Comparison of ENCODE assay signal across 12 mouse cellular contexts in genomic region chr16:21701611-21702313, GRCm38 (mm10). TPM values are rescaled to one million over a fixed set of nuclear protein-coding genes. Genes with fewer than 3 reads are reported as not detected.
DNase-seq lines count a peak whose midpoint lies in the region; ATAC-seq lines count a peak whose summit lies in the region.
"Had no signal": no experiment of that assay in that cellular context is flagged by ENCODE, and none has a peak within 500 bp of the region (broad histone marks: within the 10 kb centered on the region; RNA-seq: fewer than 3 reads in every experiment).

No protein-coding gene starts in this region.

- 19% methylated on average over 10 of the region's 10 CpGs for WGBS in forebrain, embryonic 16.5 days
- 9% methylated on average over 9 of the region's 10 CpGs for WGBS in midbrain, embryonic 12.5 days

- H3K4me2 ChIP-seq in forebrain, embryonic 16.5 days (ENCODE audit: low read length): peak overlapping the region; percentile 20; the same call in 1 of the 2 replicates
- peak overlapping the region; percentile 43 for H3K4me2 ChIP-seq in midbrain, embryonic 12.5 days (replicated peaks)

- intact Hi-C loops in heart, postnatal 14 days (cut with DNase I): no loop called here

- H3K9me3 ChIP-seq in forebrain, embryonic 16.5 days (ENCODE audit: control insufficient read depth, low read length): no peaks in the 10 kb centered on the region
- peaks cover 10% of the 10 kb centered on the region; the same call in 1 of the 2 replicates for H3K9me3 ChIP-seq in midbrain, embryonic 12.5 days

- no peaks in the 10 kb centered on the region for H3K36me3 ChIP-seq in forebrain, embryonic 16.5 days (ENCODE audit: control insufficient read depth, insufficient read depth)
- H3K36me3 ChIP-seq in midbrain, embryonic 12.5 days: no peaks in the 10 kb centered on the region

- H3K4me3 ChIP-seq in forebrain, embryonic 16.5 days (replicated peaks; ENCODE audit: low read length): no peak overlapping the region; the same call in 1 of the 2 replicates
- 0 out of 2 replicates have a peak overlapping the region, but pooled peaks have one; percentile 1 for H3K4me3 ChIP-seq in midbrain, embryonic 12.5 days
- H3K4me3 ChIP-seq: megakaryocyte, embryonic 14.5 days had no signal

- ATAC-seq in forebrain, embryonic 16.5 days: peak; percentile 38; the same call in 1 of the 2 replicates
- ATAC-seq in midbrain, embryonic 12.5 days (ENCODE audit: low FRiP score, low read depth): peak; percentile 86
- ATAC-seq in inflammation-experienced regulatory T-cells, adult 6 months: no peak
- ATAC-seq in CD4-positive, CD25-positive, alpha-beta regulatory T cell, adult 4 months: no peak

- peaks cover 3% of the 10 kb centered on the region; the same call in 1 of the 2 replicates for H3K4me1 ChIP-seq in forebrain, embryonic 16.5 days (replicated peaks; ENCODE audit: control insufficient read depth, insufficient read depth, low read length)
- H3K4me1 ChIP-seq in midbrain, embryonic 12.5 days: peaks cover 16% of the 10 kb centered on the region
- H3K4me1 ChIP-seq: megakaryocyte, embryonic 14.5 days had no signal

- H3K9ac ChIP-seq in forebrain, embryonic 16.5 days (replicated peaks; ENCODE audit: low read depth, low read length): no peak overlapping the region
- H3K9ac ChIP-seq in midbrain, embryonic 12.5 days (replicated peaks): no peak overlapping the region

- H3K27ac ChIP-seq in forebrain, embryonic 16.5 days (ENCODE audit: low read length): no peak overlapping the region
- H3K27ac ChIP-seq in midbrain, embryonic 12.5 days (replicated peaks): peak overlapping the region; percentile 73
- H3K27ac ChIP-seq: layer of hippocampus, adult 2 months had no signal

- peak; percentile 25 for DNase-seq in retina, postnatal 1 day
- no peak for DNase-seq in retina, embryonic 14.5 days (ENCODE audit: low spot score)
- no peak for DNase-seq in layer of hippocampus, adult 11-12 months (ENCODE audit: low spot score)
- DNase-seq in heart, postnatal 14 days: no peak
- DNase-seq: heart, postnatal 4 days; liver had no signal

- no peaks in the 10 kb centered on the region for H3K27me3 ChIP-seq in forebrain, embryonic 16.5 days (replicated peaks; ENCODE audit: control insufficient read depth, insufficient read depth, low read length)
- no peaks in the 10 kb centered on the region for H3K27me3 ChIP-seq in midbrain, embryonic 12.5 days

RNA-seq across cellular contexts. Expression of gene 2510009E07Rik, which starts 7.3 kb away (rescaled TPM):
- 43.0 and 43.9 TPM in 2 replicates for polyA plus RNA-seq in forebrain, embryonic 16.5 days (2015; fragmentation: Nextera tagmentation; extraction: Ambion mirVana)
- polyA plus RNA-seq in midbrain, embryonic 12.5 days (2016; fragmentation: Nextera tagmentation; extraction: Ambion mirVana): 144 and 150 TPM in 2 replicates
- 1 to 10 TPM in 2 of 3 experiments, under 1 TPM in 1; 0.30 to 4.1 (median 3.0) TPM for polyA plus RNA-seq in inflammation-experienced regulatory T-cells, adult 6 months (2017; shearing (Covaris generic))
- total RNA-seq in heart, postnatal 14 days (2021): 10 to 100 TPM; 29.0 to 31.1 TPM
- polyA plus RNA-seq in CD4-positive, CD25-positive, alpha-beta regulatory T cell, adult 4 months (2017; shearing (Covaris generic)): 1 to 10 TPM; 3.4 to 3.8 TPM

Comparison
In these comparisons a context has a peak if more than half of its experiments do, and no peak if none do; other contexts are left out.
1. ATAC-seq: peak in forebrain, embryonic 16.5 days (single experiment) and midbrain, embryonic 12.5 days (single experiment); none in inflammation-experienced regulatory T-cells, adult 6 months (single experiment) and CD4-positive, CD25-positive, alpha-beta regulatory T cell, adult 4 months (single experiment).